Mouse (Mus musculus) heart, postnatal 10 days (tissue): ENCODE measurements at regions not wholly inside any gene's neighbourhood (a gene's known extent, or its start where the extent isn't known, plus 50 kb on each side); places are given as distances from the start of the nearest gene placed in this dataset.
"Not testable (repeated sequence)": the region's sequence is repeated elsewhere in the genome, so short reads cannot be mapped to it uniquely, and the experiment has no call there.

ENCODE experiments used
- DNase-seq, 2 experiments: peaks; one replicate each; pipeline ENCODE4 v3.0.0; 2021
- intact Hi-C: fragments of 180-260 bp; cut with DNase I; formaldehyde crosslinking; loops from one replicate; pipeline ENCODE4 v1.15.1; 2025

DNA sequence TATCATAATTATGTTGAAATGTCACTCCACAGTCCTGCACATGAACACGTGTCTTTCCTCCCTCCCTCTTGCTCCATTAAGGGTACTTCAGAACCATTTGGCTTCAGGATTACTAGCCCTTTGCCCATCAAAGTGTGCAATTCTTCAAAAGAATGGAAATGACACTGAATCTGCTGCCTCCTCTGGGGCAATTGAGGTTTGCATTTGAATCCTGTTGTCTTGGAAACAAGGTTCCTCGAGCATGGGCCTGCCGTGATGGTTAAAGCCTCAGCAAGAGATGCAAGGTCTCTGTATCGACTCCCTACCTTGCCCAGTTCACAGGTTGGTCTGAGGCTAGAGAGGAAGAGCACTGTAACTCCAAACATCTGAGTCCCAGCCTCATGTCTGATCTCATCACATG is 136.0 kb downstream of the Sptssa start:
- DNase-seq = no peak
- intact Hi-C loops = no loop called here

- intact Hi-C loops = no loop called here
- DNase-seq = no peak
Measured at GRCm38 (mm10) chr12:54519370-54519769, 137.0 kb downstream of the Sptssa start.

GRCm38 (mm10) chr12:54517265-54517664 is 139.1 kb downstream of the Sptssa start:
- intact Hi-C loops = no loop called here
- DNase-seq = no peak

GRCm38 (mm10) chr12:54516463-54516862 is 139.9 kb downstream of the Sptssa start:
- intact Hi-C loops = no loop called here

DNA sequence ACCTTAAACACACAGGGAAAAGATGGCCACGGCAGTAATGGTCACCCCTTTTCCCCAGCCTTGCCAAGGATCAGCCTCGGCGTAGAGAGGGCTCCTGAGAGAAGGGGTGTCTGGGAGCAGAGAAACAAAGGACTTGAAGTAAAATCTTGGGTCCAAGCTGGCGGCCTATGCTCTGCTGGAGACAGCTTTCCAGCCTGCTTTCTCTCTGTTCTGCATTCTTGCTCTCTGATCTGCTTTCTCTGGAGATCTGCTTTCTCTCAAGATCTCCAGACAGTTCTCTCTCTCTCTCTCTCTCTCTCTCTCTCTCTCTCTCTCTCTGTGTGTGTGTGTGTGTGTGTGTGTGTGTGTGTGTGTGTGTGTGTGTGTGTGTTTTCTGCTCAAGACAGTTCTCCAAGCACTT is 140.3 kb downstream of the Sptssa start:
- DNase-seq, intact Hi-C loops: not testable (repeated sequence)

More at GRCm38 (mm10) chr12:54516463-54516862, 139.9 kb downstream of the Sptssa start:
- no peak for DNase-seq

GRCm38 (mm10) chr12:54509903-54510302 is 146.5 kb downstream of the Sptssa start:
- no peak for DNase-seq
- intact Hi-C loops = no loop called here

- intact Hi-C loops = no loop called here
- peak in 1 of 2 experiments; percentile 37 for DNase-seq
Measured at GRCm38 (mm10) chr12:54502775-54503174, 153.6 kb downstream of the Sptssa start.

- intact Hi-C loops = no loop called here
- DNase-seq = no peak
Measured at GRCm38 (mm10) chr12:54499963-54500362, 156.4 kb downstream of the Sptssa start.

- intact Hi-C loops = no loop called here
- DNase-seq = no peak
Measured at GRCm38 (mm10) chr12:54495701-54496374, 160.5 kb downstream of the Sptssa start.

DNA sequence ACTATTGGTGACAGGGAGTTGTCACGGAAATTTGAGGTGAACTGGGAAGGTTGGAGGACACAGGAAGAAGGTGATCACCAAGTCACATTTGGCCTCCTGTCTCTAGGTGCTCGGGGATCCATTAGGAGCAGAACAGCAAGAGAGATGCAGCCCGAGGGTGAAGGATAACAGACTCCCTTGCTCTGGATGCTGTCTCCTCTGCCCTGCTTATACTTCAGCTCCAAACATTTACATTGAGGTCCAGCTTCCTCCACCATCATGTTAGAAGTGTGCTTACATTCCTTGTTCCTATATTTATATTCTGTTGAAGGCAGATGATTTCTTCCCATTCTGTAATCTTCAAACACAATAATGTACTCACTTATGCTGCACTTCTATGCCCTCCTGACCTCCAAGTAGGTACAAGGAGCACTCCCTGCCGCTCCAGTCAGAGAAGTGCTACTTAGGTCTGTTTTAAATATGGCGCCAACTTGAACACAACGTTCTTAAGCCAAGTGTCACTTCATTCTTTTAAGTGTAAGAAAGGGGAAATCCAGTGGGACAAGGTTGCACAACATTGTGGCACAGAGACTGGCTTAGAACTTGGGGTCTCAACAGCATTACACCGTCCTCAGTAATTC is 161.5 kb downstream of the Sptssa start:
- no peak for DNase-seq
- intact Hi-C loops = loop anchor here (5.0 kb wide), 1 partner anchor 52 kb away; no protein-coding TSS in a partner anchor

DNA sequence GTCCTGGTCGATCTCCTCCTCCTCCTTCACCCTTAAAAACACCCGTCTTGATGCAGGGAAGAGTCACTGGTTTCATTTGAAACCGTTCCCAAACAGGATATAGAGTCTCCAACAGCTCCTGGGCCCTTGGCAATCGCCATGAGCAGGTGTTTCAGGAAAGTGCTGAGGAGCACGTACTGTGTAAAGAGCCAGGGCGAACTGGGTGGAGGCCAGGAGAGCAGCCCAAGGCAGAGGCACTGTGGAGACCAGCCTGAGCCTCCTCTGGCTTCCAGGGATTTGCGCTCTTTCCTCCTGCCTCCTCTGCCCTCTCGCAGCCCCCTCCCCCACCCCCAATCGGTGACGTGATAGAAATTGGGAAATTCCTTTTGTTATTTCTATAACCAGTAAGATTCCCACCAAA is 163.6 kb downstream of the Sptssa start:
- DNase-seq = no peak
- intact Hi-C loops = loop anchor here (5.0 kb wide), 1 partner anchor 55 kb away; no protein-coding TSS in a partner anchor

DNA sequence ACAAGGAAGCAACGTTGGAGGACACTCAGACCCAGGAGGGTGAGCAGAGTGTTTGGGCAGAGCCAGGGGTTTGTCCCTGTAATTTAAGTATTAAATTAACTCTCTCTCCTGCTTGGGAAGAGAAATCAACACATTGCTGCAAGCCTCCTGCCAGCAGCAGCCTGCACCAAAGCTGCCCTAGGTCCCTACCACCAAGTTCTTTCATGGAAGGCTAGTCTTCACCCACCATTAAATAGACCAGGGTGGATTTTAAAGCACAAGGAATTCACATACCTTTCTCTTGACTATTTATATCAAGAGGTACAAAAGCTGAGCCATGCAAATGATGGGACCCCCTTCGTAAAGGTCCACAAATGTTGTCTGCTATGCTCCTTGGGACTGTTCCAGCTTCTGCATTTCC is 165.9 kb downstream of the Sptssa start:
- intact Hi-C loops = loop anchor here (5.0 kb wide), 1 partner anchor 57 kb away; no protein-coding TSS in a partner anchor
- DNase-seq = no peak

- peak; percentile 87 to 88 for DNase-seq
- intact Hi-C loops = loop anchor here (1.0 to 5.0 kb wide), 4 partner anchors 58 to 390 kb away; no protein-coding TSS in a partner anchor
Measured at GRCm38 (mm10) chr12:54489675-54490074, 166.7 kb downstream of the Sptssa start.

GRCm38 (mm10) chr12:54487689-54488088 is 168.7 kb downstream of the Sptssa start:
- intact Hi-C loops = loop anchor here (2.0 kb wide), 2 partner anchors 135 to 283 kb away; no protein-coding TSS in a partner anchor
- DNase-seq = no peak

DNA sequence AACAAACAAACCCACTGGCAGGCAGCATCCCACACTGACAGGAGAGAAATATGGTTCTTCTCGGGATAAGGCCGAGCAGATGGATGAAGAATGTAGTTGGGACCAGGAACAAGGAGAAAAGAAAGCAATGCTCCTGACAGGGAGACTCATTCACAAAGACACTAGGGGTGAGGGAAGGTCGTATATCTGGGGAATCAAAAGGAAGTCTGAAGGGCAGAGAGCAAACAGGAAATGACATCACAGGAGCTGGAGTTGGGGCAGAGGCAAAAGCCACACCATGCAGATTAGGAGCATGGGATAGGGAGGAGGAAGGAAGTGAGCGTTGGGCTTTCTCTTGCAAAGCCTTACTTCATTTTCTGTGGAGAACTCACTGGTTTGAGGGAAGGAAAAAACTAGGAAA is 174.4 kb downstream of the Sptssa start:
- intact Hi-C loops = no loop called here
- no peak for DNase-seq

GRCm38 (mm10) chr12:54479841-54480240 is 176.5 kb downstream of the Sptssa start:
- DNase-seq = no peak
- intact Hi-C loops = no loop called here

DNA sequence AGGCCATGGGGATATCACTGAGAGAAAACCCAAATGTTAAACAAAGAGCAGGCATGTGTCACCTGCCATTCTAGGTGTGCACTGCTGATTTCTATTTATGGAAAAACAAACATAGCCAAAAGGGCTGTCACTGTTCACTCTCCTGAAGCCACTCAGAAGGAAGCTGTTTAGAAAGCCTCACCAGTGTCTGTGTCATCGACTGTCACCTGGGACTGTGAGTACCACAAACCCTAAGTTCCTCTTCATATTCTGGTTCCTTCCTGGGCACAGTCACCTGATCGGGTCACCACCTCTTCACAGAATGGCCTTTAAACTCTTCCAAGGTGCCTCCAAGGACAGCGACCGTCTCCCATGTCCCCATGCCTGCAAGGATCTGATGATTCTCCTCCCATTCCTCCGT is 183.5 kb downstream of the Sptssa start:
- no peak for DNase-seq
- intact Hi-C loops = no loop called here

DNA sequence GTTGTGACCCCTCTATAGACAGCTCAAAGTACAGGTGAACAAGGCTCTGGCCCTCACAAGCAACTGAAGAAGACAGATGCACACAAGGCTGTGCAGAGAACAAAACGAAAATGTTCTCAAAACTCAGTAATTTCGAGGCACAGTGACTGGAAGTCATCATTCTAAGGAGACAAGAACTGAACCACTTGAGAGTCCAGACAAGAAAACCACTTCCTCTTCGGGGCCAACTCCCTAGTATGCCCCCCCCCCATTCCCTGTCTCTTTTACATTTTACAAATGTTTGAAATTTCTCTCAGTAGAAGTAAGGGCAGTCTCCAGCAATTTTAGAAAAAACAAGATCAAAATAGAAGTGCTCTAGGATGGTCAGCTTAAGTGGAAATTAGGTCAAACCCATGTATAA is 184.0 kb downstream of the Sptssa start:
- DNase-seq = no peak
- intact Hi-C loops = no loop called here

DNA sequence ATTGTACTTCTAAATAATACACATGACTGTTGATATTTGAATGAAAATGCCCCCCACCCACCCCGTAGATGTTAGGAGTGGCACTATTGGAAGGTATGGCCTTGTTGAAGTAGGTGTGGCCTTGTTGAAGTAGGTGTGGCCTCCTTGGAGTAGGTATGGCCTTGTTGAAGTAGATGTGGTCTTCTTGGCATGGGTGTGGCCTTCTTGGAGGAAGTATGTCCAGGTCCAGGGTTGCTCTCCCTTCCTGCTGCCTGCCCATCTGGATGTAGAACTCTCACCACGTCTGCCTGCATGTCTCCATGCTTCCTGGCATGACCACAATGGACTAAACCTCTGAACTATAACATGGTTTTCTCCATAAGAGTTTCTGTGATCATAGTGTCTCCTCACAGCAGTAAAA is 188.7 kb downstream of the Sptssa start:
- no peak for DNase-seq
- intact Hi-C loops = no loop called here

- intact Hi-C loops = no loop called here
- DNase-seq = no peak
Measured at GRCm38 (mm10) chr12:54463806-54464205, 192.6 kb downstream of the Sptssa start.

DNA sequence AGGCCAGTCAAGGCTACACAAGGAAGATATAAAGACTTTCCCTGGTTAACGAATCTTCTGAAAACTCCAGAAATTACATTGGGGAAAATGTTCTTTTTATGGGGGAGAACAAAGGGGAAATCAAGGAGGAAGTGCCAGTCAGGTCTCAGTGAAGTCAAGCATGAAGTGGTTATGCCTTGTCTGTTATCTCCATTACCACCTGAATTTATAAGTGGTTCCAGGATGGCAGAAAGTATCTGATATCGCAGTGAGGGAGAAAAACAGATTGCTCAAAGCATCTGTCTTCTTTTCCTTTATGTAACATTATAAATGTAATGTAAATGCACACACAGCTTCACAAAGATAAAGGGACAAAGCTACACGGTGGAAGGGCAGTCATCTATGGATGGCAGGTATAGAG is 195.0 kb downstream of the Sptssa start:
- intact Hi-C loops = no loop called here
- no peak for DNase-seq

DNA sequence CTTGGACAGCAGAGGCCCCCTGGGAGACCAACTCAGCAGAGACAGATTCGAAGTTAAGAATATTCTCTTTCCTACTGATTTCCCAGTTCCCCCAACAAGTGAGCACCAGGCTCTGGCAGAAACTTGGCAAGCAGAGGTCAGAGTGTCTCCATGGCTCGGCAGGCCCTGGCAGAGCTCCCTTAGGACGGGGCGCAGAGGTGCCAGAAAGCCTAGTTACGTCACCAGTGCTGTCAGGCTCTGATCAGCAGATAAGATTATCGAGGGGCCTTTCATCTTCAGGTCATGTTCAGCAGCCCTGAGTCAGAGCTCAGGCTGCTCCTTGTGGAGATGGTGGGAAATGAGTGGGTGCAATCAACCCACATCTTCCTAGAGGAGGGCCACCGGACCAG is 196.2 kb downstream of the Sptssa start:
- peak; percentile 28 to 49 for DNase-seq
- intact Hi-C loops = no loop called here
